Mouse (Mus musculus): ENCODE measurements at regions not wholly inside any gene's neighbourhood (a gene's known extent, or its start where the extent isn't known, plus 50 kb on each side); places are given as distances from the start of the nearest gene placed in this dataset.
"Not testable (repeated sequence)": the region's sequence is repeated elsewhere in the genome, so short reads cannot be mapped to it uniquely, and the experiment has no call there.

DNA sequence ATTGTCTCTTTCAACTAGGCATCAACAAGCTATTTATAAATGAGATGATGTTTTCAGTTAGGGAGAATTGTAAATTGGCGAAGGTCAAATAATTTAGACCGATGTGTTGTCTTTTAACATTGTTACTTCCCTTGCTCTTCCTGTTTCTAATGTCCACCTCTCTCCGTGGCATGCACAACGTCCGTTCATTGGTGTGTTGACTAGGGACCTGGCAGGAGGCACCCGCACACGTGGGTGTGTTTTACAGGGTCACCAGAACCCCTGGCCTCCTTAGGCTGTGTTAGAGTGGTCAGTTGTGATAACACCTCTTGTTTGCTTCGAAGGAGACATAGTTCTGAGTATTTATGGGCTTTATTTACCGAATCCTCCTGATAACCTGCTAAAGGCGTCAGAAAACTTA is 222.8 kb downstream of the Brms1l start:
- DNase-seq (ENCODE audit: low spot score), result no peak

GRCm38 (mm10) chr12:56058463-56058862 is 222.3 kb downstream of the Brms1l start:
- DNase-seq (ENCODE audit: low spot score), result peak; percentile 69

GRCm38 (mm10) chr12:56055382-56055781 is 219.3 kb downstream of the Brms1l start:
- DNase-seq (ENCODE audit: low spot score), result no peak

DNA sequence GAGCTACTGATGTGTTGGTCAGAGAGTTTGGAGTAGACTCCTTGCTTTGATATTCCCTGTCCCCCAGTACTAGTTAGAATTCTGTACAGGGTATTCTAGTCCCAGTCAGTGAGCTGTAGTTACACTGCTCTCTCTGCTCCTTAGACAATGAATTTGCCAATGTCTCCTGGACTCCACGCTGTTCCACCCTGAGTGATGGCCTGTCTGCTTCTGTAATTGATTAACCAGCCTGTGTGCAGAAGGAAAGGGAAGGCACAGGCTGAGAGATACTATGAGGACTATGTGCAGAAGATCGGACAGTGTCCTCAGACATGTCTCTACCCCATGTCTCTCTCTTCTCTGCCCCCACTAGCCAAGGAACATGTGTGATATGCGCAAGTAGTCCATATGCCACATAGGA is 209.9 kb downstream of the Brms1l start:
- DNase-seq (ENCODE audit: low spot score), result no peak

GRCm38 (mm10) chr12:56020954-56021514 is 184.9 kb downstream of the Brms1l start:
- no peak for DNase-seq (ENCODE audit: low spot score)

DNA sequence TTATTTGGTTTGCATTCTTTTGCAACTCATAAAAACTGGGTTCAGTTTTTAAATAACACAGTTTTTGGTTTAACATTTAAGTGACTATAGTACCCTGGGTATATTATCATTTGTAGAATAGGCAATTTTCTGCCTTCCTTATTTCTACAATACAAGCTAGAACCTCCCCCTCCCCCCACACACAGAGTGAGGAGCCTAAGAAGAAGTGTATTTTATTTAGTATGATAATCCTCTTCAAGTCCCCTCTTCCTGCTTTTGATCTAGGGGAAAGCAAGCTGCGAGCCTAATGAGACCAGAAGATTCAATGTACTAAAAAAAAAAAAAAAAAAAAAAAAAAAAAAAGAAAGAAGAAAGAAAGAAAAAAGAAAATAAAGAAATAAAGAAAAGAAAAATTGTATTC is 184.4 kb downstream of the Brms1l start:
- no peak for DNase-seq (ENCODE audit: low spot score)

DNA sequence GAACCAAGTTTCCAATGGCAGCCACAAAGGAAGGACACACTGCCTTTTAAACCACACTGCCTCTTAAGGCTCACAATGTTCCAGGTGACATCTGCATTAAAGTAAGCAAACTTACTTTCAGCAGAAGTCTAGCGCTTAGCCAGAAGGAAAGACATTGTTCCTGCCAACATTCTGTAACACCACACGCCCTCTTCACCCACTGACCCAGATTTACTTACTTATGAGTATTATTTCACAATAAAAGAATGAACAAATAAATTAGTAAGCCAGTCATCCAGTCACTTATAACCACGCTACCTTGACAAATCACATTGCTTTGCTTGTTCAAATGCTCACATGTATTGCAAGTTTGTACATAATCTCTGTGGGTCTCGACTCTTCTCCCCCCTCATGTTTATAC is 173.9 kb downstream of the Brms1l start:
- no peak for DNase-seq (ENCODE audit: low spot score)

GRCm38 (mm10) chr12:56005846-56006245 is 169.7 kb downstream of the Brms1l start:
- DNase-seq (ENCODE audit: low spot score), result no peak

DNA sequence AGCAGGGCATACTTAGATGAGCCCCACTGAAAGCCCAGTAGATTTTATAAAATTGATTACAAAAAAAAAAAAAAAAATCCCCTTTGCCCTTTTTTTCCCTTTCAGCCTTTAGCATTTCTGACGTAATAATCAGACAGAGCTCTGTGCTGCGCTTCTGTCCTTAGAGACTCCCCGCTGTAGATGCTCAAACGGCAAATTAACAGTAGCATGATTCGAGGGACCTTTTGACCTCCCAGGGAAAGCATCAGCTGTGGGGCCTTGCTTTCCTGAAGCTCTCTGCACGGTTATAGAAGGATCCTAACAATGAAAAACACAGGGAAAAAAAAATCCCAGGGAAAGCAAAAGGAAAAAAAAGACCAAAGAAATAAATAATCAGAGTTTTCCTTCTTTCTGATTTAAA is 169.2 kb downstream of the Brms1l start:
- DNase-seq (ENCODE audit: low spot score), result no peak

DNA sequence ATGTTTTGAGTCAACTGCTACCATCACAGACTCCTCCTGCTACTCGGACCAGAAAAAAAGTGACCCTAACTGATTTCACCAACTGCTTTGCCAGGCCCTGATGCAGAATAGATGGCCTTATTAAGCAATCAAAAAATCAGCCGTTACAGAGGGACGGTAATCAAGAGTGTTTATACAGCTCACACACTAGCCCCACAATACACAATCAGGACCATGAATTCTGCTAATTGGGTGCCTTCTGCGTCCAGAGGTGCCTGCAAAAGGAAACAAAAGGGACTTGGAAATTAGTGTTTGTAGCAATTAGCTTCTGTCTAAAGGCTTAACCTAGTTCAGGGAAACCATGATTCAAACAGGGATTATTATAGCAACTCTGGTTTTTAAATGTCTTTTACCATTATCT is 168.4 kb downstream of the Brms1l start:
- DNase-seq (ENCODE audit: low spot score), result no peak

DNA sequence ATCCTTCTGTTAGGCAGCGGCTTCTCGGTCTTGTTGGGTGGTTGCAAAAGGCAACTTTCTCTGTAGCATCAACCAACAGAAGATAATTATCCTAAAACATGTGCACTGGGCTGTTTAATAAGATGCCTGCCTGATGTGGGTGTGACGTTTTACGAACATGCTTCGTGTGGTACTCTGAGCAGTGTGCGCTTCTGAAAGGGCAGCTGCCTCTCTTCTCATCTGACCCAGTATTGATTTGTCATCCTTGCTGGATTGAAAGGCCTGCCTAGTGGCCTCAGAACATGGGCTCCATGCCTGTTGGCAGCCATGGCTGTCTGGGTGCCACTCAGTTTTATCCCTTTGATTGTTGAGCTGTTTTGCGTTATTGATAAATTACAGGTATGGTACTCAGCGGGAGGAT is 167.4 kb downstream of the Brms1l start:
- no peak for DNase-seq (ENCODE audit: low spot score)

GRCm38 (mm10) chr12:55996585-55997377 is 160.7 kb downstream of the Brms1l start:
- no peak for DNase-seq (ENCODE audit: low spot score)

DNA sequence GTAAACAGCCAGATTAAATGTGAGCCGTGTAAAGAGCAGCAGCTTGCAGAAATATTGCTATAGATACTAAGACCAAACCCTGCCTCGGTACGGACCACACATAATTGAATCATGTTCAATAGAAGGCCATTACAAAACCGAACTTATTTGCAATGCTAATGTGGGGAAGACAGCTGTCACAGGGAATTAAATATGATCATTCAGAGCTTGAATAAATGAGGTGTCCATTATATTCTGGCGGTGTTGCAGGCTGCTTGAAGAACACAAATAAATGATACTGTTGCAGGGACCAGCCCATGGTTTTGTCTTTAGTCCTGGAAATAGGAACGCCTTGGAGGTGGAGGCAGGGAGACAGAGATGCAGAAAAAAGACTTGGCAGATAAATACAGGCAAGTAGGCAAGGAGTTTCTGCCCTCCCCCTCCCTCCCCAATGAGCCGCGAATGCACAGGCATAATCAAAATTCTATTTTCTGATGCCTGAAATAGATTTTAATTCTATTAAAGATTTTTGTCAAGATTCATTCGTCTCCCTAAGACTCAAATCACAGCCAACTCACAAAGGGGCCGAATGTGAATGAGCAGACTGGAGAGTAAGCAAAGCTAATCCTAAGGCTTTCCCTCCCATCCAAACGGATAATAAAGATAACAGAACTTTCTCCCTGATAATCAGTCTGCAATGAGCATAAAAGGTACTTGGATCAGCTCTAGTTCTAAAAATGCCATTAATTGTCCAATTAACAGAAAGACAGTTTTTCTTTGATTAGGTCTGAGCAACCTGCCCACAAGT is 147.6 kb downstream of the Brms1l start:
- no peak for DNase-seq (ENCODE audit: low spot score)

DNA sequence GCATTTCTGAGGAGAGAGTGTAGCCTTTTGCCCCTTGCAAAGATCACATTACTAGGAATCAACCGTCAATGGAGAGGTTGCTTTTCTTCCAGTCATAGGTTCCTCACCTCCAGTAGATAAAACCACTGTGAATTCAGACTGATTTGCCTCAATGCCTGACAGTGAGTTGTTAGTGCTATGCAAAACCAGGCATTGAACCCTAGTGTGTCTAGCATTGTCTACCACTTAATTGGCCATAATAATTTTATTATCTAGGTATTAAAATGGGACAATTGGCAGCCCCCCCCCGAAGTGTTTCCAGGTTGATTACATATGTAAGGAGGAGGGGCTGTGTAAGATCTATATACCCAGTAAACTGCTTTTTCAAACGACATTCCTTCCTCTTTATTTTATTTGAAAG is 147.0 kb downstream of the Brms1l start:
- no peak for DNase-seq (ENCODE audit: low spot score)

GRCm38 (mm10) chr12:55974262-55974661 is 138.1 kb downstream of the Brms1l start:
- no peak for DNase-seq (ENCODE audit: low spot score)

- not testable (repeated sequence) for DNase-seq (ENCODE audit: low spot score)
Measured at GRCm38 (mm10) chr12:55959319-55959718, 123.2 kb downstream of the Brms1l start.

DNA sequence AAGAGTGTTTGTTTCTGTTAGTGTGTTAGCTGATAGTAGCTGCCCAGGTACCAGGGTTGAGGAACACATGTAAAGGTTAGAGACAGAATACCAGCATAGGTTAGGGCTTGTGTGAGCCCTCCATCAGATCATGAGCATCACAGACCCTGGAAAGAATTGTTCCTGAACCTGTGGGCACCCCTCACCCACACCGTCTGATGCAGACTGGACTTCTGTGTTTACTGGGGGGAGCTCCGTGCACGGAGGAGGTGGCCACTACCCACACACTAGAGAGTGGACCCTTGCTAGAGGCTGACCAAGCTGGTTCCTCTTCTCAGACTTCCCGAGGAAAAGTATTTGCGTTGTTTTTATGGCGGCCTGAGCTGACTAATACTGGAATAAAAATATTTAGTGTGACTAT is 104.4 kb downstream of the Brms1l start:
- no peak for DNase-seq (ENCODE audit: low spot score)

DNA sequence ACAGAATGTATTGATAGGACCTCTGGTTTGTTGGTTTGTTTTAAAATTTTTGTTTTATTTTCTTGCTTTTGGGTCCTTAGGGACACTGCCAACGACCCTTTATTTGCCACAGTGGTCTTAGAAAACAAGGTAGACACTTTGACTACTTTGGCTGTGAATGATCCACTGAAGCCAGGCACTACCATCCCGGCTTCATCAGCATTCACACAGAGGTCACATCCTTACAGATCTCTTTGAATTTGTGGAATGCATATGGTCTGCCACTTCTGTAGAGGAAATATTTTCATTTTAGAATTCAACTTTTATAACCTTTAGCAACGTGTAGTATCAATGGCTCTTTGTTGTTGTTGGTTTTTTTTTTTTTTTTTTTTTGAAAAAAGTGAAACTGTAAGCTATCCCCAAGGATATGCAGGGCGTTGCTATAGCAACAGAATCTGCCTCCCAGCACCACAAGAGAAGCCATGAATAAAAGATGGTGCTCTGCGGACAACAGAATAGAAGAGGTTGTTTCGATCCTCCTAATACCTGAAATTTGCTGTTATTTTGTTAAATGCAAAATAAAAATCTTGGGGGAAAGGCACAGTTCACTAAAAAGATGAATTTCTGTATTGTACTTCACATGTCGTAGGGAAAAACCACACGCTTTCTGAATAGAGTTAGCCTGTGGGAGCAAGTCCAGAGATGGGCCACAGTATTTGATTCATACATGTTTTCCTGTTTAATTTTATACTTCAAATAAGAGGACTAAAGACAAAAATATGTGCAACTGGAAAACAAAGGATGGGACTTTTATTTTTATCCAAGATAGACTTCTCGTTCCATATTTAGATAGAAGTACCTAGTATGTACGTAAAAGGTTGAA is 103.4 kb downstream of the Brms1l start:
- no peak for DNase-seq (ENCODE audit: low spot score)

GRCm38 (mm10) chr12:55934172-55934571 is 98.0 kb downstream of the Brms1l start:
- DNase-seq (ENCODE audit: low spot score), result no peak

DNA sequence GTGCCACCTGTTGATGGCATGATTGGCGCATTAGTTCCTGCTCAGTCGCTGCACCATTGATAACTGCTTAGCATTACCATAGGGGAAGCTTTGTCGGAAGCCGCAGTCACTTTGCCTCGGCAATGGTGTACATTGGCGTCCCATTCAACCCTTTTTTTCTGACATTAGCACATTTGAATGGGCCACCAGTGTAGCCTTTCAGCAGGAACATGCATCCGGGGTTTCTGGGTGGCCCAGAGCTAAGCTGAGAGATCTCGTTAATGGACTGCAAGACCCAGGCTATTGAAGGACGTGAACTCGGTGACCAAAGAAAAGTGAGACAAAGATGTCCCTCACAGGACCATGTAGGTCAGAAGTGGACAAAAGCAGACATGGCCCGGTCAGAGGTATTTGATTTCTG is 97.3 kb downstream of the Brms1l start:
- DNase-seq (ENCODE audit: low spot score), result no peak

DNA sequence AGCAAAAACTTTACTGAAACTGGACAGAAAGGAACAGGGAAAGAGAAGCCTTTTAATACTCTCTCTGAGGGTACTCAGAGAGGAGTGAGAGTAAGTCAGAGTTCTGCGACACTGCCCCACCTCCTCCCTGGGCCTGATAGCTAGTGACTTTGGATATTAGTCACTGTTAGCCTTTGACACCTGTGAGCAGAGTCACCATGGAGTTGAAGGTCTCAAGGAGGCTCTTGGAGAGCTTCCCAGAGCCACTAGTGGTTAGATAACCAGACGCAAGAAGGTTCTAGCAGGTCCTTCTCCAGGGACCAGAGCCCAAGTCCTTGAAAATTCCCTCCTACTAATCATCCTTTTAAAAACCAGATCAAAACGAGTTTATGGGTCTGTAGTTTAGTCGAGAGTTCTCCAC is 94.3 kb downstream of the Brms1l start:
- DNase-seq (ENCODE audit: low spot score), result no peak

GRCm38 (mm10) chr12:55926974-55927321 is 90.8 kb downstream of the Brms1l start:
- no peak for DNase-seq (ENCODE audit: low spot score)
